Mouse (Mus musculus): ENCODE measurements around the gene Tex50. TPM values are rescaled to one million over a fixed set of nuclear protein-coding genes. Genes with fewer than 3 reads are reported as not detected.
"Not testable (repeated sequence)": the region's sequence is repeated elsewhere in the genome, so short reads cannot be mapped to it uniquely, and the experiment has no call there.

Tex50 gene
- total RNA-seq (2021): not detected
- long read RNA-seq, experiment 1: 0 reads
- long read RNA-seq, experiment 2: 0 reads

- no peak for DNase-seq
- intact Hi-C loops (cut with DNase I): no loop called here
Observed at GRCm38 (mm10) chr1:161159214-161159613, at the start of gene Tex50. Gene Tex50 (minus strand): TSS chr1:161159314.

- intact Hi-C loops (cut with DNase I): loop anchor here (5.0 kb wide), 1 partner anchor 443 kb away; no protein-coding TSS in a partner anchor
- DNase-seq: no peak
Observed at GRCm38 (mm10) chr1:161199856-161200255, 40.7 kb upstream of the Tex50 start.

- DNase-seq: not testable (repeated sequence)
- intact Hi-C loops (cut with DNase I): loop anchor here (5.0 kb wide), 1 partner anchor 439 kb away; no protein-coding TSS in a partner anchor
Observed at GRCm38 (mm10) chr1:161196364-161196763, 37.2 kb upstream of the Tex50 start.

GRCm38 (mm10) chr1:161195541-161196351 lies 36.6 kb upstream of the Tex50 start:
- intact Hi-C loops (cut with DNase I): loop anchor here (5.0 kb wide), 1 partner anchor 438 kb away; no protein-coding TSS in a partner anchor
- peak; percentile 45 to 54 for DNase-seq

- DNase-seq: no peak
- intact Hi-C loops (cut with DNase I): no loop called here
Observed at GRCm38 (mm10) chr1:161190253-161190910, 31.3 kb upstream of the Tex50 start.

- intact Hi-C loops (cut with DNase I): no loop called here
Observed at GRCm38 (mm10) chr1:161185431-161185830, 26.3 kb upstream of the Tex50 start.

GRCm38 (mm10) chr1:161183677-161184076 lies 24.6 kb upstream of the Tex50 start:
- DNase-seq: no peak
- intact Hi-C loops (cut with DNase I): no loop called here

More at GRCm38 (mm10) chr1:161185431-161185830, 26.3 kb upstream of the Tex50 start:
- no peak for DNase-seq

GRCm38 (mm10) chr1:161182386-161182785 lies 23.3 kb upstream of the Tex50 start:
- intact Hi-C loops (cut with DNase I): no loop called here
- DNase-seq: no peak

GRCm38 (mm10) chr1:161180674-161181073 lies 21.6 kb upstream of the Tex50 start:
- DNase-seq: no peak

GRCm38 (mm10) chr1:161170651-161171050 lies 11.5 kb upstream of the Tex50 start:
- peak in 1 of 2 experiments; percentile 20 for DNase-seq
- intact Hi-C loops (cut with DNase I): loop anchor here (10.0 kb wide), 1 partner anchor 426 kb away; no protein-coding TSS in a partner anchor

More at GRCm38 (mm10) chr1:161180674-161181073, 21.6 kb upstream of the Tex50 start:
- intact Hi-C loops (cut with DNase I): no loop called here

GRCm38 (mm10) chr1:161160266-161160665 lies 1.2 kb upstream of the Tex50 start:
- intact Hi-C loops (cut with DNase I): no loop called here
- no peak for DNase-seq

- intact Hi-C loops (cut with DNase I): no loop called here
- no peak for DNase-seq
Observed at GRCm38 (mm10) chr1:161156546-161156945, 2.6 kb downstream of the Tex50 start.

GRCm38 (mm10) chr1:161151098-161151497 lies 8.0 kb downstream of the Tex50 start:
- no peak for DNase-seq
- intact Hi-C loops (cut with DNase I): no loop called here

- no peak for DNase-seq
- intact Hi-C loops (cut with DNase I): no loop called here
Observed at GRCm38 (mm10) chr1:161147888-161148287, 11.2 kb downstream of the Tex50 start.

GRCm38 (mm10) chr1:161145611-161146010 lies 13.5 kb downstream of the Tex50 start:
- intact Hi-C loops (cut with DNase I); DNase-seq: not testable (repeated sequence)

- intact Hi-C loops (cut with DNase I): no loop called here
- DNase-seq: no peak
Observed at GRCm38 (mm10) chr1:161143216-161143615, 15.9 kb downstream of the Tex50 start.

- DNase-seq: no peak
Observed at GRCm38 (mm10) chr1:161142531-161143159, 16.5 kb downstream of the Tex50 start, which contains the start of gene Ankrd45. Gene Ankrd45 (plus strand): TSS chr1:161142691.

GRCm38 (mm10) chr1:161140026-161140762 lies 18.9 kb downstream of the Tex50 start:
- DNase-seq: no peak
- intact Hi-C loops (cut with DNase I): no loop called here

More at GRCm38 (mm10) chr1:161142531-161143159, 16.5 kb downstream of the Tex50 start, which contains the start of gene Ankrd45:
- intact Hi-C loops (cut with DNase I): no loop called here

GRCm38 (mm10) chr1:161139496-161139895 lies 19.6 kb downstream of the Tex50 start:
- intact Hi-C loops (cut with DNase I): no loop called here
- DNase-seq: no peak
